Mouse (Mus musculus) megakaryocyte, embryonic 14.5 days (primary cell): ENCODE measurements around the gene 2010111I01Rik.

Experiments
- FLI1 ChIP-seq: IDR thresholded peaks from 2 replicates; pipeline ENCODE4 v1.6.1; 2012; ENCODE audit warnings: low read length, inconsistent platforms, mixed read lengths
- GATA1 ChIP-seq: IDR thresholded peaks from 3 replicates; pipeline ENCODE4 v1.6.1; 2012; ENCODE audit warnings: mixed read lengths, low read length, inconsistent platforms, borderline replicate concordance

- no peak for TF ChIP-seq GATA1
- TF ChIP-seq FLI1: no peak
Measured at GRCm38 (mm10) chr13:62922645-62923044, 42.0 kb upstream of the 2010111I01Rik start.
